Mouse (Mus musculus): ENCODE data around the gene Rspo1. TPM values are rescaled to one million over a fixed set of nuclear protein-coding genes. Genes with fewer than 3 reads are reported as not detected.

The Rspo1 gene
- total RNA-seq, 2 experiments from 2014 or later = 17.1 to 21.6 TPM

- intact Hi-C loops (cut with DNase I) = no loop called here
- H3K4me3 ChIP-seq = no peak overlapping the region
- TF ChIP-seq CTCF (IDR thresholded peaks at IDR 0.05) = no peak
- H3K27ac ChIP-seq = no peak overlapping the region
- no peak for DNase-seq (ENCODE audit: extremely low spot score in 1 of 2, low spot score in 2 of 2)
Observed at GRCm38 (mm10) chr4:124957284-124957683, 28.9 kb upstream of the Rspo1 start.

GRCm38 (mm10) chr4:124959062-124959461 is 27.2 kb upstream of the Rspo1 start:
- Histone ChIP-seq H3K27ac (no peak overlapping the region), H3K4me3 (no peak overlapping the region)
- no peak for DNase-seq (ENCODE audit: extremely low spot score in 1 of 2, low spot score in 2 of 2)
- no peak for TF ChIP-seq CTCF (IDR thresholded peaks at IDR 0.05)
- intact Hi-C loops (cut with DNase I) = no loop called here

GRCm38 (mm10) chr4:124960940-124961339 is 25.3 kb upstream of the Rspo1 start:
- intact Hi-C loops (cut with DNase I) = no loop called here
- no peak for TF ChIP-seq CTCF (IDR thresholded peaks at IDR 0.05)

GRCm38 (mm10) chr4:124962576-124962975 is 23.7 kb upstream of the Rspo1 start:
- H3K4me3 ChIP-seq = no peak overlapping the region
- no peak for TF ChIP-seq CTCF (IDR thresholded peaks at IDR 0.05)
- intact Hi-C loops (cut with DNase I) = no loop called here
- no peak overlapping the region for H3K27ac ChIP-seq
- no peak for DNase-seq (ENCODE audit: extremely low spot score in 1 of 2, low spot score in 2 of 2)

More at GRCm38 (mm10) chr4:124960940-124961339, 25.3 kb upstream of the Rspo1 start:
- no peak overlapping the region for H3K27ac ChIP-seq
- no peak overlapping the region for H3K4me3 ChIP-seq
- DNase-seq (ENCODE audit: extremely low spot score in 1 of 2, low spot score in 2 of 2) = no peak

- no peak for DNase-seq (ENCODE audit: extremely low spot score in 1 of 2, low spot score in 2 of 2)
Observed at GRCm38 (mm10) chr4:124964912-124965599, 21.2 kb upstream of the Rspo1 start.

GRCm38 (mm10) chr4:124968711-124969110 is 17.5 kb upstream of the Rspo1 start:
- Histone ChIP-seq H3K27ac (no peak overlapping the region), H3K4me3 (no peak overlapping the region)
- intact Hi-C loops (cut with DNase I) = no loop called here
- DNase-seq (ENCODE audit: extremely low spot score in 1 of 2, low spot score in 2 of 2) = no peak
- TF ChIP-seq CTCF (IDR thresholded peaks at IDR 0.05) = no peak

More at GRCm38 (mm10) chr4:124964912-124965599, 21.2 kb upstream of the Rspo1 start:
- intact Hi-C loops (cut with DNase I) = no loop called here
- no peak for TF ChIP-seq CTCF (IDR thresholded peaks at IDR 0.05)
- H3K4me3 ChIP-seq = no peak overlapping the region
- H3K27ac ChIP-seq = no peak overlapping the region

- H3K27ac ChIP-seq = no peak overlapping the region
- intact Hi-C loops (cut with DNase I) = no loop called here
- no peak for DNase-seq (ENCODE audit: extremely low spot score in 1 of 2, low spot score in 2 of 2)
- H3K4me3 ChIP-seq = no peak overlapping the region
- no peak for TF ChIP-seq CTCF (IDR thresholded peaks at IDR 0.05)
Observed at GRCm38 (mm10) chr4:124969219-124969848, 16.9 kb upstream of the Rspo1 start.

- no peak for DNase-seq (ENCODE audit: extremely low spot score in 1 of 2, low spot score in 2 of 2)
- Histone ChIP-seq H3K4me3 (no peak overlapping the region), H3K27ac (no peak overlapping the region)
- intact Hi-C loops (cut with DNase I) = no loop called here
- no peak for TF ChIP-seq CTCF (IDR thresholded peaks at IDR 0.05)
Observed at GRCm38 (mm10) chr4:124970194-124970593, 16.0 kb upstream of the Rspo1 start.

- H3K27ac ChIP-seq = no peak overlapping the region
- intact Hi-C loops (cut with DNase I) = no loop called here
- TF ChIP-seq CTCF (IDR thresholded peaks at IDR 0.05) = no peak
- DNase-seq (ENCODE audit: extremely low spot score in 1 of 2, low spot score in 2 of 2) = no peak
- no peak overlapping the region for H3K4me3 ChIP-seq
Observed at GRCm38 (mm10) chr4:124970677-124971076, 15.6 kb upstream of the Rspo1 start.

- no peak for TF ChIP-seq CTCF (IDR thresholded peaks at IDR 0.05)
- intact Hi-C loops (cut with DNase I) = no loop called here
- no peak for DNase-seq (ENCODE audit: extremely low spot score in 1 of 2, low spot score in 2 of 2)
- H3K4me3 ChIP-seq = no peak overlapping the region
- no peak overlapping the region for H3K27ac ChIP-seq
Observed at GRCm38 (mm10) chr4:124971094-124971493, 15.1 kb upstream of the Rspo1 start.

- Histone ChIP-seq H3K27ac (no peak overlapping the region), H3K4me3 (no peak overlapping the region)
- no peak for TF ChIP-seq CTCF (IDR thresholded peaks at IDR 0.05)
- DNase-seq (ENCODE audit: extremely low spot score in 1 of 2, low spot score in 2 of 2) = no peak
- intact Hi-C loops (cut with DNase I) = no loop called here
Observed at GRCm38 (mm10) chr4:124972316-124972715, 13.9 kb upstream of the Rspo1 start.

GRCm38 (mm10) chr4:124973296-124973695 is 12.9 kb upstream of the Rspo1 start:
- no peak for DNase-seq (ENCODE audit: extremely low spot score in 1 of 2, low spot score in 2 of 2)
- Histone ChIP-seq H3K4me3 (no peak overlapping the region), H3K27ac (no peak overlapping the region)
- TF ChIP-seq CTCF (IDR thresholded peaks at IDR 0.05) = no peak
- intact Hi-C loops (cut with DNase I) = no loop called here

GRCm38 (mm10) chr4:124978201-124978600 is 8.0 kb upstream of the Rspo1 start:
- DNase-seq (ENCODE audit: extremely low spot score in 1 of 2, low spot score in 2 of 2) = no peak
- no peak overlapping the region for H3K4me3 ChIP-seq
- H3K27ac ChIP-seq = no peak overlapping the region
- intact Hi-C loops (cut with DNase I) = no loop called here
- no peak for TF ChIP-seq CTCF (IDR thresholded peaks at IDR 0.05)
